Mouse (Mus musculus) thymus, postnatal 0 days (tissue): Measurements from ENCODE around the gene Zbtb8os. TPM values are rescaled to one million over a fixed set of nuclear protein-coding genes. Genes with fewer than 3 reads are reported as not detected.

Experiments used
- DNase-seq: peaks from one replicate; pipeline ENCODE4 v3.0.0-alpha.2; 2015; ENCODE audit warnings: low spot score
- polyA plus RNA-seq: library from polyadenylated mRNA; unstranded; fragments of >200 nt; fragmentation: Nextera tagmentation; extraction: Ambion mirVana; gene quantifications from 2 replicates; pipeline ENCODE4 v1.2.1, GENCODE M21; 2015

The Zbtb8os gene
- polyA plus RNA-seq, result 87.7 and 96.2 TPM in 2 replicates

DNA sequence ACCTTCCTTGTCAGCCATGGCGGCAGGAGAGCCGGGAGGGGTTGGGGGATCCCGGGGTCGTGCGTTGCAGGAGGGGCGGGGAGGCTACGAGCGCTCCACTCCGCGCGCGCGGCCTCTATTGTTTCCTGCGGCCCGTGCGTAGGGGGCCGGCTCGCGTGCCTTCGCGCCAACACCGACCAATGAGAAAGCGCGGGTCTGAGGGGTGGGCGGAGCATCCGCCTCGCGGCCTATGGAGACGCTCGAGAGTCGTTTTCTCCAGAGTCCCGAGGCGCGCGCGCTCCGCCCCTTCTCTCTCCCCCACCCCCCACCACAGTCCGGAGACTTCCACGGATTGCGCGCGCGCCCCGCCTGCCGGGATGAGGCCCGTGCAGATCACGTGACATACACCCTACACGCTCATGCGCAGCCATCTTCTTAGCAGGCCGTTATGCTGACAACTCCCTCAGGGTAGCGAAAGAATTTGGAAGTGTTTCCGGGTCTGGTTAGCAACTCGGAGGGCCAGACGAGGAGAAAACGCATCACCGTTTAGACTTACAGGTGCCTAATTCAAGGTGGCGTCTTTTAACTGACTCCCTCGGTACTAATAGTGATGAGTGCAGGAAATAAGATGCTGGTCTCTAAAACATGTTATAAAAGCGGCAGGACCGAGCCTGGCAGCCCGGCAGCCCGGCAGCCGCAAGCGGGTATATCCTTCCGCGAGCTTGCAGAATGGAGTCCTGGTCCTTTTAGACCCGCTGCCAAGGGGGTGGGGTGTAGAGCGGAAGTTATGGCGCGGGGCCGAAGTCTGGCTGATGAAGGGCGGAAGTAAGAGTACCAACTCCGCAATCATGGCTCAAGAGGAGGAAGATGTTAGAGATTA is at the start of gene Zbtb8os, which contains the start of gene Rbbp4:
Gene Zbtb8os, plus strand, starts transcription at position 480 of the 859 bp plus-strand sequence.
Gene Rbbp4, minus strand, starts transcription at position 155 of the 859 bp plus-strand sequence.
- DNase-seq, result peak; percentile 100

DNA sequence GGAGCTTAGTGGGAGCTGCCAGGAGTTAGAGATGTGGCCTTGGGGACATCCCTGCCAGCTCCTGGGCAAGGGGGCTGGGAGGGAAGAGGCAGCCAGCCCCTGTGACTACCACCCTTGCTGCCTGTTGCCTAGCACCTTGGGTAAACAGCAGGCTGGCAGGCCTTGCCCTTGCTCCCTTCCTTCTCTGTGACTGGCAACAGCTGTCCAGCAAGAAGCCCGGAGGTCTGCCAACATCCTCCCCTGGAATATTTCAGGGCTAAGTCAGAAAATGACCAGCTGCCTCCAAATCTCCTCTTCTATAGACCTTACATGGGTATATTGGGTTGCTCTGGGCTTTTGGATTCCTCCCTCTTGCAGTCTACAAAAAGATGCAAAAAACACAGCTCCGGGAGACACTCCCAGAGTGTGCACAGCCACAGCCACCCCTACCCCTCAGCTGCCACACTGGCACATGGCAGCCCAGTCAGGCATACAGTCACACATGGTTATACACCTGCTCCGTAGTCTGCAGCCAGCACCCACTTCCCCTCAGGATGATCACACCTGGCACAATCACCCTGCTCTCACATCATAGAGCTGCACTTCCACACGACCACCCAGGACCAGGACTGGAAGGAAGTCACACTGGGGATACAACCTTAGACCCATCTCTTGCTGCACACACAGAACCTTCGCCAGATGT is 49.4 kb upstream of the Zbtb8os start:
- no peak for DNase-seq

DNA sequence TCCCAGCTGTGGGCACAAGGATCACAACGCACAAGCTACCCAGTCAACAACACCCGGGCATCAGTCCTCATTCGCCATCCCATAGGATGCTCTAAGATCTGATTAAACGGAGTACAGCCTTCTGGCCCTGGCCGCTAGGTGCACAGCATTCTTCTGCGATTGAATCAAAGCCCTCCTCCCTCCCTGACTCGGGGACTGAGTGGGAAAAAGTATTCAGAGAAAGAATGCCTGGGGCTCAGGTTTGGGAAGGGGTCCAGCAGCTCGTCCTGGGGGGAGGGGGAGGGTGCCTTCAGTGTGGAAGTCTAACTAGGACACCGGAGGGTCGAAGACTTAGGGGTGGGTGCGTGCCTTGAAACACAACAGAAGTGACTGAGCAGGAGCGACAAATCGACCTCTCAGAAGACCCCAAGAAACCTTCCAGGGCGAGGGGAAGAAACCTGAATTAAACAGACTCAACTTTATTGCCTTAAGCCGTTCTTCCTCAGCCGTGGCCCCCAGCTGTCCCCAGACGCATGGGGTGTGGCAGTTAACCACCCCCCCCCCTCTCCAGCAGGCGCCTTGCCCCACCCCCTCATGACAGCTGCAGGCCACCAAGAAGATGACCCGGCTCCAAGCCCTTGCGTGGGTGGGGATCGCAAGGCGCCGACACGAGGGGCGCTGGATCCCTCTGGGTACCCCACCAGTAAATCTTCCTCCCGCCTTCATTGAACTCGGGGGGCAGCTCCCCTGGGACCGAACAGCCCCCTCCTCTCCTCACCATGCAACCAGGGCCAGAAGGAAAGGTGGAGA is 48.6 kb upstream of the Zbtb8os start:
- DNase-seq, result no peak

DNA sequence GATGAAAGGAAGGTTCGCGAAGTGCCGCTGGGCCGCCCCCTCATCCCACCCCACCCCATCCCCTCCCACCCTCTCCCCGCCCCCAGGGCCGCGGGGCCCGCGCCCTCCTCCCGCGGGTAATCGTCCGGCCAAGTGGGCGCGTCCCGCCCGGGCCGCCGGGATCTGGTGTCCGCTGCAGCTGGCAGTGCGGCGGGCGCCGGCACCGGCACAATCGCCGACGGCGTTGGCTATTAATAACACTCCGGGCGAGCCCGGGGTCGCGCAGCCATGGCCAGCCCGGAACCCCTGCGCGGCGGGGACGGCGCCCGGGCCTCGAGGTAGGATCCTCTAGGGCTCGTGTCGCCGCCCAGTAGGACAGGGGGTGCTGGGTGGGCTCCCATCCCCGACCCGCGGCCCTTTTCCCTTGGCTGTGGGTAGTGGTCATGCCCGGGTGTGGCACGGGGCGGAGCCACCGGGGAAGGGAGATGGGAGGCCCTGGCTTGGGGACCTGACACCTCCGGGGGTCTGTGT is 48.0 kb upstream of the Zbtb8os start, which contains the start of gene Sync:
Gene Sync, plus strand, starts transcription at position 146 of the 510 bp plus-strand sequence.
- no peak for DNase-seq

DNA sequence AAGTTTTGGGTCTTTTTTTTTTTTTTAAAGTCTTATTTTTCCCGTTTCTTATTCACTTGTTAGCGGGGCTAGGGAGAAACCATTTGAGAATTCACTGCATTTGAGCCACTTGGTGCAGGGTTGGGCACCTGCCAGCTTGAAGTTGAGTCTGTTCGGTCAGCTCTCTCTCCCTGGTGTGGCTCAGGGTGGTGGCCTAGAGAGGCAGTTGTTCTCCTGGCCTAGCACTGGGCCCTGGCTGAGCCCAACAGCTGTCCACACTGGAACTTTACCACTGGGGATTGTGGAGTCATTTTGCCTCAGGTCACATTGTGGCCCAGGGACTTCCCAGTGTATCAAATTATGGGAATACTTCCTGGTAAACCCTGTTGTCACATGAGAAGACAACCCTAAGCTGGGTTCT is 47.4 kb upstream of the Zbtb8os start:
- DNase-seq, result no peak

DNA sequence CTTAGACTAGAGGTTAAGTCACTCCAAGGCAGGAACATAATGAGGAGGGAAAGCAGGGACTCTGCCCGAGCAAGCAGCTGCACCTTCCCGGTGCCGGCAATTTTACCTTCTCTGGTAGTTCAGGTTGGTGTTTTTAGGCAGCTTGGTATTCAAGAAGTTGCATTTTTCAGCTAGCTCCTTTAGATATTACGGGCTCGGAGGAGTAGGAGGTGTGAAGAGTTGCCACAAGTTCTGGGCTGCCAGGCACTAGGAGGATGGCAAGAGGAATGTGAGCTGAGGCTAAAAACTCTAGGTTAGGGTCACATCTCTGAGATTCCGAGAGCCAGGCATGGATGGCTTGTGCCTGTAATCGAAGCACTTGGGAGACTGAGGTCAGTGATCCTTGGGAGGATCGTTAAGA is 45.8 kb upstream of the Zbtb8os start:
- no peak for DNase-seq

DNA sequence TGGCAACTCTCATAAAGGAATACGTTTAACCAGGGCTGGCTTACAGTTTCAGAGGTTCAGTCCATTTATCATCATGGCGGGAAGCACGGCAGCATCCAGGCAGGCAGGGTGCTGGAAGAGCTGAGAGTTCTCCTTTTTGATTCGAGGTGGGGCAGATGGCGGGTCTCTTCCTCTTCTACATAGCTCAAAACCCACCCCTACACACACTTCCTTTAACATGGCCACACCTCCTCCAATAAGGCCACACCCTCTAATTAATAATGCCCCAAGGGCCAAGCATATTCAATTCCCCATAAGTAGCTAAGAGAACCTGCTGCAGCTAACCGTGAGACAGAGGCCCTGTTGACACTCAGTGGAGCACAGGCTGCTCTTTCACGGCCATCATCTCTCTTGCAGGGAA is 42.7 kb upstream of the Zbtb8os start:
- no peak for DNase-seq

DNA sequence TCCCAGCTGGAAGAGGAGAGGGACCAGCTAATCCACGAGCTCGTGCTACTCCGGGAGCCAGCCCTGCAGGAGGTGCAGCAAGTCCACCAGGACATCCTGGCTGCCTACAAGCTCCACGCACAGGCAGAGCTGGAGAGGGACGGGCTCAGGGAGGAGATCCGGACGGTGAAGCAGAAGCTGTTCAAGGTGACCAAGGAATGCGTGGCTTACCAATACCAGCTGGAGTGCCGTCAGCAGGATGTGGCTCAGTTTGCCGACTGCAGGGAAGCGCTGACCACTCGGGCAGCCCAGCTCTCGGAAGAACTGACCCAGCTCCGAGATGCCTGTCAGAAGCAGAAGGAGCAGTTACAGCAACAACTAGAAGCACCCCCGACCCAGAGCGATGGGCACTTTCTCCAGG is 41.8 kb upstream of the Zbtb8os start:
- no peak for DNase-seq

DNA sequence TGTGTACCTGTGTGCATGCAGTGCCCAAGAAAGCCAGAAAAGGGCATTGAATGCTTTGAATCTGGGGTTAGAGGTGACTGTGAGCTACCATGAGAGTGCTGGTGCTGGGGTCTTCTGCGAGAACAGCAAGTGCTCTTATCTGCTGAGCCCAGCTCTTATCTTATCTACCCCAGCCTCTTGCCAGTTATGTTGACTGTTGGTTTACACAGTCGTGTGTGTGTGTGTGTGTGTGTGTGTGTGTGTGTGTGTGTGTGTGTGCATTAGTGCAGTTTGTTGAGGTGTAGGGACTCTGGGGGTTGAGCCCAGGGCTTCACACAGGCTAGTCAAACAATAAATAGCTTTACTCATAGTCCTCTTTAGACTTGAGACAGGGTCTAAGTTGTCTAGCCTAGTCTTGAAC is 40.3 kb upstream of the Zbtb8os start:
- no peak for DNase-seq

DNA sequence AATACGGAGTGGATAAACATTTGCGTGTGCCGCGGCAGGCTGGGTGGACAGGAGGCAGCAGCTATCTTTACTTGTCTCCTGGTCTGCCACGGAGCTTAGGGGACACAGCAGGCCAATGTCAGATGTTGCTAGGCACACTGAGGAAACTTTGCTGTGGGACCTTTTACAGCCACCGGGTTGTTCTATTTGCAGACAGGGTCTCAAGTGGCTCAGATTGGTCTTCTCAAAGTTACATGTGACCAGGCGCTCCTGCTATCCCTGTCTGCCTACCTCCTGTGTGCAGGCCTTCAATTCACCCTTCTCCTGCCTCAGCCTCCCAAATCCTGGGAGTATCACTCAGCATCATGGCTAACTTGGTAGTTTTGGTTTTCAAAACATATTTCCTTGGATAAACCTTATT is 39.4 kb upstream of the Zbtb8os start:
- DNase-seq, result no peak

DNA sequence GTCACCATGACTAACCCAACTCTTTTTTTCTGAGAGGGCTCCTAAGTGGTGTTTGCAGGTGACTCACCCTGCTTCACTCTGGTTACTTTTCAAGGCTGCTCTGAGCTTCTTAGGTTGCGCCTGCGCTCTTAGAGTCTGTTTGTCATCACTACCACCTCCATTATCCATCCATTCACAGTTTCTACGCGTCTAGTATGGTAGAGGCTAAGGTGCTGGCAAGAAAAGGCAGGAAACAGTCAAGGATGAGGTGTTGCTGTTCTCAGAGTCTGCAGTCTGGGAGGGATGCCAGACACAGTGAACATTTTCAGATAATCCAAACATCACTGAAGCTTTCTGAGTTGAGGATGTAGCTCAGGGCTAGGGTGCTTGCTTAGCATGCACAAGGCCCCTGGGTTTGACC is 37.8 kb upstream of the Zbtb8os start:
- DNase-seq, result no peak

DNA sequence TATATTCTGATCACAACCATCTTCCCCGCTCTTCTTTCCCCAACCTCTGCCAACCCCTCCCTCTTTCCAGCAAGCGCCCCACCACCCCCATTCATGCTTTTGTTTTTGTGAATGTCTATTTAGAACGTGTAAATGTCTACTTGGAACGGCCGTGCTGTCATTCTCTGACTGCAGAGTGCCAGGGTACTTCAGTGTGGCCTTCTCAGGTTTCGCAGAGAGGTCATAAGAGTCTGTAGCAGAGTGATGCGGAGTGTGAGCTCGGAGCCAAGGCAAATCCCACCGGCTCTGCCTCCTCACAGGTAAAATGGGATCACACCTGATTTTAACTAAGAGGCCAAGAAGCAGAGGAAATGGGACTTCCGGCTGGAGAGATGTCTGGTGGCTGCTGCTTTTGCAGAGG is 36.4 kb upstream of the Zbtb8os start:
- no peak for DNase-seq

DNA sequence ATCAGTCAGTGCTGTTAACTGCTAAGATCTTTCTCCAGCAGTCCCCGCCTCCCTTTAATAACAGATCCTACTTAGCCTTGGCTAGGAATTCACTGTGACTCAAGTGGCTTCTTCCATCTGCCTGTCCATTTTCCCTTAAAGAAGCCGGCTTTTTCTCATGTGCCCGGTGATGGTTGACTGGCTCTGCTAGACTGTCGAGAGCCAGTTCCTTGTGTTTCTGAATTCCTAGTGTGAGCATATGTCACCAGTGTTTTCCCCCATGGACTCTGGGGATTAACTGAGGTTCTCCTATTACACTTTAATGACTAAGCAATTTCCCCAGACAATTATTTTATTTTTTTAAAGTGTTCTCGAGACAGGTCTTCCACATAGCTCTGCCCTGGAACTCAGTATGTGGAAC is 32.1 kb upstream of the Zbtb8os start:
- DNase-seq, result no peak

DNA sequence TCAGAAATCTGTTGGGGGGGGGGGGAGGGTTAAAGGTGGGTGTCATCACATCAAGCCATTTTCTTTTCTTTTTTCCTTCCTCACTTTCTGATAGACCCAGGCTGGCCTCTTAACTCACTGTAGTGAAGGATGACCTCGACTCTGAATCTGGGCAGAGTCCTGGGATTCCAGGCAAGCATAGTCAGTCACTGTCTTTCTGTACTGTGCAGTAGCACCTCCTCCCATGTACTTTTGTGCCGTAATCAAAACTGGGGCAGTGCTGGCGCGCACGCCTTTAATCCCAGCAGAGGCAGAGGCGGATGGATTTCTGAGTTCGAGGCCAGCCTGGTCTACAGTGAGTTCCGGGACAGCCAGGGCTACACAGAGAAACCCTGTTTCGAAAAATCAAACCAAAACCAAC is 31.7 kb upstream of the Zbtb8os start:
- no peak for DNase-seq

DNA sequence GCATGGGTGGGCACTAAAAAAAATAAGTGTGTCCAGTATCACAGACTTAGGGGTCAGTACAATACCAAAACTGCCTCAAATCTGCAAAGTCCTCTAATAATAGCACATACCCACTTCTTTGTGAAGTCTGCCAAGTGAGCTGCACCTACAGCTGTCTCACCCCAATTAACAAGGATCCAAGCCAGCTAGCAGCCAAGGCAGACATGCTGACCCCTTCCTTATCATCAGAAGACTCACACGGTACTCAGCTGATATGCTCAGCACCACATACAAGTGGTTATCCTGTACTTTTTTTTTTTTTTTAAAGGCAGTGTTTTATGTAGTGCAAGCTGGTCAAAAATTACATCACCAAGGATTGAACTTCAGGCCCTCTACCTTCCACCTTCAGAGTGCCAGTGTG is 31.2 kb upstream of the Zbtb8os start:
- no peak for DNase-seq

DNA sequence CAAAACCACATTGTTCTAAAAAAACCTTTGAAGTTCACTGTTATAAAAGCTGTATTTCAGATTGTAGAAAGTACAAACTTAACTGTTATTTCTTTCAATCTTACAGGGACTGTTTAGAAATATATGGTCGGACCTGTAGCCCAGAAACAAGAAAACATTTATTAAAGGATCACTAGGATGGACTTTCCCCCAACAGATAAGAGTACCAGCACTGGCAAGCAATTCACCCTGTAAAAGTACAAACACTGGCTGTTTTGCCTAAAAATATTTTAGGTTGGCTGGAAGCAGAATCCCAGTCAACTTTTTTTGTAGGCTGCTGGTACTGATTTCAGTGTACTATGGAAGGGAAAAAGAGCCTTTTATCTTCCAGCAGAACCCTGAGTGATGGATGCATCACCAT is 27.6 kb upstream of the Zbtb8os start:
- no peak for DNase-seq

DNA sequence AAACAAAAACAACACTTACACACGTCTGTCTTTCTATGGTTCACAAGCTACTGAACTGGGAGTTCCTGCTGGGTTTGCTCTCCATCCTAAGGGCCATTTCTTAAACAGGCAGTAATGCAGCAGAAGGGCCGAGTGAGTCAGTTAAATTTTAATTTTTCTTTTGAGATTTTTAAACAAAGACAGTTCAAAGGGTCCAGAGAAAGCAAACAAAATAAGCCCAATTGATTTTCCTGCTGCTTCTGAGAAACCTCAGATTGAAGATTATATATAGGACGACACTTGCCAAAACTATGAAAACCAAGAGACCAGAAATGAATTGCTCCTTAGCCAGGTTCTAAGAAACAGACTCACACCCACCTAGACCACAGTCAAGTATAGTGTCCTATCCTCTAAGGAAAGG is 21.6 kb upstream of the Zbtb8os start:
- DNase-seq, result no peak

DNA sequence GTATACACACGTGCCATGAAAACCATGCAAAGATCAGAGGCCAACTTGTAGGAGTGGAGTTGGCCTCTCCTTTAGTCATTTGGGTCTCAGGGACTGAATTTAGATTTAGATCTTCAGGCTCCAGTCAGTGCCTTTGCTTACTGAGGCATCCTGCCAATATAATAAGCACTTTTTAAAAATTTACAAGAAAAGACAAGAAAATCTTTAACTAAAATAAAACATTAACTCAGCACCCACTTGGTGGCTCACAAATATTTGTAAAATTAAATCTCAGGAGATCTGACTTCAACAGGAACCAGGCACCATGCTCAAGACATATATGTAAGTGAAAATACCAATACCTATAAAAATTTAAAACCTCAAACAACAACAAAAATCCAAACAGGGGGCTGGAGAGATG is 14.6 kb upstream of the Zbtb8os start:
- DNase-seq, result no peak

DNA sequence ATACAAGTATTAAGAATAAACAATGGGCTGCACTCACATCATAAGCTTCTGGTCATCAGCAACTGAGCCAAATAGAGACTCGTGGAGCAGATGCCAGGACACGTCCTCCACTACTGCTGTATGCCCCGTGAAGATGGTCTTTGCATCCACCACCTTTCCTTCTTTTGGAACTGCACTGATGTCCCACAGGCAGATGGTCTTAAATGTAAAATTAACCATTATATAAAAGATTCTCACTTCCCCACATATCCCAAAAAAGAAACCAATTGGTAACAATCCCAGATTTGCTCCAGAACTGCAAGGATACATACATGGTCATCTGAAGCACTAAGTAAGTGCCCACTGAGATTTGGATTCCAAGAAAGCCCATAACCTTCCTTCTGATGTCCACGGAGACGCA is 13.5 kb upstream of the Zbtb8os start:
- DNase-seq, result no peak

DNA sequence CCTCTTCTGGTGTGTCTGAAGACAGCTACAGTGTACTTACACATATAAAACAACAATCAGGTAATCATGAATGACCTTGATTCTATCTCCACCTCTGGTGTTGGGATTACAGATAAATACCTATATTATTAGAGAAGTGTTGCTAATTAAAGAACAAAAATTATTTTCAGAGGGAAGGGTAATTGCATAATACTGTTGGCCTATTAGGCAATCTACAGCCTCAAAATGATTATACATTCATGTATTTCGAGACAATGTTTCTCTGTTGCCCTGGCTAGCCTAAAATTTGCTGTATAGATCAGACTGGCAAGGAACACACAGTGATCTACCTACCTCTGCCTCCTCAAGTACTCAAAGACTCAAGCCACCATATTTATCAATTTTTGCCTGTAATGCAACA is 12.0 kb upstream of the Zbtb8os start:
- no peak for DNase-seq

DNA sequence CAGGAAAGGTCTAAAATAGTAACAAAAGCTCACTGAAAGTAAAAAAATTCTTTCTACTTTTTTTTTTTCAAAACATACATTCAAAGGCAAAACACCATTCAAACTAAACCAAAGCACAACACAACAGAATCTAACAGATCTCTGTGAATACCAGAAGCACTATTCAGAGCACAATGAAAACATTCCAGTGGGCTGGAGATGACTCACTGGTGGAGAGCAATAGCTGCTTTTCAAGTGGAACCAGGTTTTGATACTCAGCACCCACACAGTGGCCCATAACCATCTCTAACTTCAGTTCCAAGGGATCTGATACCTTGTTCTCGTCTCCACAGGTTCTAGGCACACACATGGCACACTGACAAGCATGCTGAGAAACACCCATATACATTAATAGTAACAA is 10.7 kb upstream of the Zbtb8os start:
- DNase-seq, result no peak

DNA sequence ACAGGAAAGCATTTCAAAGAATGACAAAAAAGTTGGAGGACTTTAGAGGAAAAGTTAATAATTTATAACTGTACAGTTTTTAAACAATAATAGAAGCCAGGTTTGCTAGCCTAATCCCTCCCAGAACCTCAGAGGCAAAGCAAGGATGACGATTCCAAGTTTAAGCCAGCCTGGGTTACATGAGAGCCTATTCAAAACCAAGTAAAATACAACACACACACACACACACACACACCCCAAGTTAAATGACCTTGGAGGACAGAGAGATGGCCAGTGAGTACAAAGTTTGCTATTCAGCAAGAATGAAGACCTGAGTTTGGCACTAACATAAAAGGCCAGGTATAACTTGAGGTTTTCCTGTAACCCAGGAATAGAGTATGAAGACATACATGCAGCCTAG is 9.3 kb upstream of the Zbtb8os start:
- DNase-seq, result no peak
